Mouse (Mus musculus): Measurements from ENCODE around the gene Cep85l.

GRCm38 (mm10) chr10:53428695-53429447 lies 49.1 kb upstream of the Cep85l start:
- no peak for TF ChIP-seq POLR2A (IDR thresholded peaks at IDR 0.05; ENCODE audit: borderline replicate concordance, extremely low read depth, low read depth, low read length)
- TF ChIP-seq CTCF (IDR thresholded peaks at IDR 0.05; ENCODE audit: insufficient read depth, low read length), result no peak

All from lung, adult 2 months (tissue).